Mouse (Mus musculus): ENCODE data around the gene Gm44596.

DNA sequence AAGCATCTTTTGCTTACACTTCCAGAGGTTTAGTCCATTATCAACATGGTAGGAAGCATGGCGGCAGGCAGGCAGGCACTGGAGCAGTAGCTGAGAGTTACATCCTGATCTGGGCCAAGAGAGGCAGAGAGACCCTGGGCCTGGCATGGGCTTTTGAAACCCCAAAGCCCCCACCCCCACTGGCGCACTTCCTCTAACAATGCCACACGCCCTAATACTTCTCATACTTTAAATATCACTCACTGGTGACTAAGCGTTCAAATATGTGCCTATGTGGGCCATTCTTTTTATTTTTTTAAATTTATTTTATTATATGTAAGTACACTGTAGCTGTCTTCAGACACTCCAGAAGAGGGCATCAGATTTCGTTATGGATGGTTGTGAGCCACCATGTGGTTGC lies 8.8 kb upstream of the Gm44596 start:
- TF ChIP-seq GATA1 (IDR thresholded peaks at IDR 0.05; ENCODE audit: low read length) (no peak), TAL1 (IDR thresholded peaks at IDR 0.05; ENCODE audit: low read length) (no peak)

All from erythroblast, embryonic 14.5 days (primary cell).